Mouse (Mus musculus) hematopoietic stem cell, adult 5-6 weeks (primary cell): Measurements from ENCODE around the gene Anks1. TPM values are rescaled to one million over a fixed set of nuclear protein-coding genes. Genes with fewer than 3 reads are reported as not detected.

Experiments used
- ATAC-seq, 2 experiments: fragments of 125-278 bp in 1 of 2; replicated peaks in 1 of 2; 2 replicates each; pipeline ENCODE4 v1.8.0; 2016 to 2017; ENCODE audit warnings: inconsistent platforms in 2 of 2, mild to moderate bottlenecking in 2 of 2, moderate number of reproducible peaks in 2 of 2, low read depth in 1 of 2, moderate TSS enrichment in 1 of 2; ENCODE audit not compliant: low FRiP score in 2 of 2, poor library complexity in 2 of 2, severe bottlenecking in 2 of 2, insufficient read depth in 1 of 2, low TSS enrichment in 1 of 2
- total RNA-seq: library from RNA; stranded (forward); fragments of 172-1452, 232-1000 nt; gene quantifications from 2 replicates; pipeline ENCODE4 v1.2.3, GENCODE M21; 2017

Gene Anks1
- total RNA-seq, 1 experiment from 2014 or later, result 46.1 TPM

- ATAC-seq, result no peak
Observed at GRCm38 (mm10) chr17:28022854-28023655, 113.9 kb downstream of the Anks1 start.

- ATAC-seq, result no peak
Observed at GRCm38 (mm10) chr17:28025541-28025961, 116.4 kb downstream of the Anks1 start.

GRCm38 (mm10) chr17:28026111-28026872, 117.2 kb downstream of the Anks1 start:
- 0 out of 4 replicates have a peak, but pooled peaks of 1 of the 2 experiments have one; percentile 12 for ATAC-seq

- no peak for ATAC-seq
Observed at GRCm38 (mm10) chr17:28027197-28027596, 118.1 kb downstream of the Anks1 start.

- ATAC-seq, result no peak
Observed at GRCm38 (mm10) chr17:28028236-28028635, 119.1 kb downstream of the Anks1 start.

GRCm38 (mm10) chr17:28029308-28029707, 120.2 kb downstream of the Anks1 start:
- ATAC-seq, result no peak

GRCm38 (mm10) chr17:28030446-28030845, 121.3 kb downstream of the Anks1 start:
- no peak for ATAC-seq

- ATAC-seq, result no peak
Observed at GRCm38 (mm10) chr17:28031281-28031941, 122.3 kb downstream of the Anks1 start.

GRCm38 (mm10) chr17:28032219-28032618, 123.1 kb downstream of the Anks1 start:
- no peak for ATAC-seq

- no peak for ATAC-seq
Observed at GRCm38 (mm10) chr17:28033046-28033580, 124.0 kb downstream of the Anks1 start.

- no peak for ATAC-seq
Observed at GRCm38 (mm10) chr17:28034986-28035385, 125.9 kb downstream of the Anks1 start.

GRCm38 (mm10) chr17:28036813-28037756, 128.0 kb downstream of the Anks1 start:
- no peak for ATAC-seq

- no peak for ATAC-seq
Observed at GRCm38 (mm10) chr17:28040620-28041019, 131.5 kb downstream of the Anks1 start.

- no peak for ATAC-seq
Observed at GRCm38 (mm10) chr17:28041298-28041697, 132.2 kb downstream of the Anks1 start.

GRCm38 (mm10) chr17:28042299-28042771, 133.2 kb downstream of the Anks1 start:
- no peak for ATAC-seq

GRCm38 (mm10) chr17:28047017-28047416, 137.9 kb downstream of the Anks1 start:
- ATAC-seq, result no peak

- no peak for ATAC-seq
Observed at GRCm38 (mm10) chr17:28047520-28047919, 138.4 kb downstream of the Anks1 start.
